Mouse (Mus musculus) megakaryocyte, adult 5-6 weeks (primary cell): Measurements from ENCODE around the gene Meis1. TPM values are rescaled to one million over a fixed set of nuclear protein-coding genes. Genes with fewer than 3 reads are reported as not detected.
A peak's percentile ranks its signal among the peaks of the same experiment; 100 is the strongest.

Experiments used
- ATAC-seq: 2 replicates; pipeline ENCODE4 v1.8.0; 2016; ENCODE audit warnings: mild to moderate bottlenecking, inconsistent platforms; ENCODE audit not compliant: poor library complexity, severe bottlenecking
- total RNA-seq, 2 experiments: library from RNA; stranded (forward) in 1 of 2; stranded (reverse) in 1 of 2; fragments of 153-499, 151-499 nt in 1 of 2; fragments of 221-1000, 200-1000 nt in 1 of 2; gene quantifications; 2 replicates each; pipeline versions ENCODE4 v1.2.3 to v1.2.4; 2015 to 2017

Meis1 gene
- total RNA-seq (2015) (3.3 and 4.2 TPM in 2 replicates), total RNA-seq (2017) (5.9 and 6.0 TPM in 2 replicates)

DNA sequence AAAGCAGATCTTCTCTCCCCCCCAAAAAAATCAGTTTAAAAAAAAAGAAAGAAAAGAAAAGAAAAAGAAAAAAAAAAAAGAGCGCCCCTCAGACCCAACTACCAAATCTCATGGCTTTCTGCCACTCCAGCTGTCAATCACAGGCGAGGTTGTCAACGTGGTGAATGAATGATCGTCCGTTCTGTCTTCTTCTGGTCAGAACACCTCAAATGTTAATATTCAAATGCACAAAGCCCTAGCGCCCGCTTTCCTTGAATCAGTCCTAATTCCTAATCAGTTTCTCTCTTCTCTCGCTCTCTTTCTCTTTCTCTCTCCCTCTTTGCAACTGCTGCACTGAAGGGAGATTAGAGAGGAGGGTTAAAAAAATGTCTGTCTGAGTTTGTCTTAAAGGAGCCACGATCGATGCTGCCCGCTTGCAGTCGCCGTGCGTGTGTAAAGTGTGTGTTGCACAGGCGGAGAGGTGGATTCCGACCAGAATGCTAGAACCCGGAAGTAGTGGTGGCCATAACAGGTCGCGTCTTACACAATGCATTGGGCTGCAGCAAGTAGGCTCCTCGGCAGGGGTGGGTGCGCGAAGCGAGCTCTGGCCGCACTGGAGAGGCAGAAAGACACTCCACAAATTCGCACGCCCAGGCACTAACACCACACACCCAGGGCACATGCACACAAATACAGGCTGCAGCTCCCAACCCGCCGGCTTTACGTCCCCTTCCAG is at the start of gene Meis1:
TSS of gene Meis1 (minus strand) at position 497 of the 715 bp plus-strand sequence.
- ATAC-seq, result peak; percentile 78

DNA sequence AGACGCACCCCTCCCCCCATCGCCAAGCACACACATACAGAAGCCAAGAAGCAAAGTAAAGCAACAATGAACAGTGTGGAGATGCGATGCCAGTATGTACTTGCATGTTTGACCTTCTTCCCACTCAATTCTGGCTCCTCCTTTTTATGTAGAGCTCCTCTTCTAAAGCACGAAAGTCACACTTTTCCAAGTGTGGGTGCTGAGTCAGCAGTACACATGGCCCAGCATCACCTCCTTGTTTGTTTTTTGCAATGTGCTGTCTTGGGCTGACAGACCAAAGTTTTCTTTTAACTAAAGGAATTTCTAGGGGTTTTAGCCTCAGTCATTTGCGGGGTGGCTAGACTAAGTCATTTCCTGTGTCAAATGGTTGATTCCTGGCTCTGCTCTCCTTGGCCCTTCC is 48.5 kb upstream of the Meis1 start:
- no peak for ATAC-seq

DNA sequence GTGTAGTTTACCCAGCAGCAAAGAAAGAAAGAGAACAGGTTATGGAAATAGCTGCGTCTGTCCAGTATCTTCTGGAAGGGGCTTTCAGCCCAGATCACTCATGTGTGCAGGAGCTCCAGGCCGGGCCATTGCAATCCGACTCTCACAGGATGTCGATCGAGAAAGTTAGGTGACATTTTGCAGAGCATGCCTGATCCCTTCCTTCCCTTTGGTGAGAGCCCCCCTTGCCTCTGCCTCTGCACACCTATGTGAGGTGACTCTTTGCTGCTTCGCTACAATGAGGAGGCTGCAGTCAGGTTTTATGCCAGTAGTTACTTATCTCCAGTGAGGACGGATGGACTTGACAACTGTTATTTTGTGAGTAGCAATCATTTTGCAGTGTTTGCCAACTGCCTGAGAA is 30.5 kb upstream of the Meis1 start:
- no peak for ATAC-seq

DNA sequence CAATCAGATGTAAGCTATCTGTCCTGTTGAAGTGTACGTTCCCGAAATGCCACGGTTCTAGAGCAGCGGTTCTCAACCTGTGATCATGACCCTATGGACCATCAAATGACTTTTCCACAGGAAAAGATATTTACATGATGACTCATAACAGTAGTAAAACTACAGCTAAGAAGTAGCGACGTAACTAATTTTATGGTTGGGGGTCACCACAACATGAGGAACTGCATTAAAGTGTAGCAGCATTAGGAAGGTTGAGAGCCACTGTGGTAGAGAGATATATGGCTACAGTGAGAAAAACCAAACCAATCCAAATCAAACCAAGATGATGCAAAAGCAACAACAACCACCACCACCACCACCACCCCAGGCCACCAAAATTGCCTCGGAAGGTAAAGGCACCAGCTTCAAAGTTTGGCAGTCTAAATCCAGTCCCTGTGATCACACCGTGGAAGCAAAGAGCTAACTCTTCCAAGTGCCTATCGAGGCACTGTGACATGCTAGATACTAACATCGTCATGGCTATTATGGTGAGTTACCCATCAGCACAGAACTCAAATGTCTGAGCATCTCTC is 17.9 kb upstream of the Meis1 start:
- no peak for ATAC-seq

DNA sequence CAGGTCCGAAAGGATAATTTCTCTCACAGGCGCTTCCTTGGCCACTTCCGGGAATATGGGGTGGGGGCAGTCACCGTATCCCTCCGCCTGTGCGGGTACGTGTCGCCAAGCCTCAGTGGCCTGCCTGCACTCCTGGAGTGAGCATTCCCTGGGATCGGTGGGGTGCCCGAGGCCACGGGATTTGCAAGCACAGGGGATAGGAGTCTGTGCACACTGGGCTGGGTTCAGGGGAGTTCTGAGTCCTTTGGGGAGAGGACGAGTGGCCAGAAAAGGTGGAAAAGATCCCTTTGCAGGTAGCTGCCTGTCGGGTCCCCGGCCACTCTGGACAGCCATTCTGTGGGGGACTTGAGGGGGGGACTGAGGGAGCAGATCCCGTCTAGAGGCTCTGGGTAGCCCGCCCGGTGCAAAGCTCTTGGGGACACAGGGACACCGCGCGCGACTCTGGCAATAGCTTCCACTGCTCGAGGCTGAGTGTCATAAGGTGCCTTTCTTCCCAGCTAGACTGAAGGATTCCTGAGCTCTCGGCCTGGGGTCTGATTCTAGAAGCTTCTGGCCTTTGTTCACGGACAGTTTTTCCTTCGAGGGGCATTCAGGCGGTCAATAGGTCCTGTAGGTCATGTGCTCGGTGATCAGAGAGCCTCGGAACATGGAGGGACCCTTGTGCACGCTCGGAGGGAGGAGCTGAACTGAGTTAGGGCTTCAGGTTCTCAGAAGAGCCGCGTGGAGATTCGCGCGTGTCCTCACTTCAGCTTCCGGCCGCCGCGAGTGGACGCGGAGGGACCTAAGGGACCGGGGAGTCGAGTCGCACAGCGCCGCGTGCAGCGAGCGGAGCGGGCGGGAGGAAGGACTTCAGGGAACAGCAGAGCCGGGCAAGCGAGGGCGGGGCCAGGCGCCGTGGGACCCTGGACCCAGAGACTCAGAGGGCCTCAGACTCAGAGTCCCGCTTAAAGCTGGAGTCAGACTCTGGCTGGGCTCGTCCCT is 8.1 kb upstream of the Meis1 start:
- peak; percentile 81 for ATAC-seq

DNA sequence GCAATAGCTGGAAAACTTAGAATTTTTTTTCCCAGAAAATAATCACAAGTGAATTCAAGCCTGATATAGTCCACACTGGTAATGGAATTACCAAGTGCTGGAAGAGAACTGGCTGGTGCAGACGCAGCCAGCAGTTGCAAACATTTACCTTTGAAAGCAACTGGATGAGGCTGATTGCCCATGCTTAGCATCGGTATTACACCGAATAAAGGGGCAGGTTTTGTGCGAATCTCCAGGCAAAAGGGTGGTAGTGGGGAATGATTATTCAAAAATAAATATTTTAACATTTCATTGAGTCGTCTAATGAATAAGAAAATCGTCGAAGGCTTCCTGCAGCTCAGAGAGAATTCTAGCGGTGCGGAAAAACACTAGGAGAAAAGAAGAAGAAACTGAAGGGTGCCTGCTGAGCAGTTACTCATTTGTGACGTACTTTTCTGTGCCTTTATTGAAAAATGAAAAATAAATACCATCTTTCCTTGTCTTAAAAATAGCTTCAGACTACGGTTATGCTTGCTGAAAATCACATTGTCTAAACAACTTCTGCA is 7.3 kb upstream of the Meis1 start:
- ATAC-seq, result no peak

DNA sequence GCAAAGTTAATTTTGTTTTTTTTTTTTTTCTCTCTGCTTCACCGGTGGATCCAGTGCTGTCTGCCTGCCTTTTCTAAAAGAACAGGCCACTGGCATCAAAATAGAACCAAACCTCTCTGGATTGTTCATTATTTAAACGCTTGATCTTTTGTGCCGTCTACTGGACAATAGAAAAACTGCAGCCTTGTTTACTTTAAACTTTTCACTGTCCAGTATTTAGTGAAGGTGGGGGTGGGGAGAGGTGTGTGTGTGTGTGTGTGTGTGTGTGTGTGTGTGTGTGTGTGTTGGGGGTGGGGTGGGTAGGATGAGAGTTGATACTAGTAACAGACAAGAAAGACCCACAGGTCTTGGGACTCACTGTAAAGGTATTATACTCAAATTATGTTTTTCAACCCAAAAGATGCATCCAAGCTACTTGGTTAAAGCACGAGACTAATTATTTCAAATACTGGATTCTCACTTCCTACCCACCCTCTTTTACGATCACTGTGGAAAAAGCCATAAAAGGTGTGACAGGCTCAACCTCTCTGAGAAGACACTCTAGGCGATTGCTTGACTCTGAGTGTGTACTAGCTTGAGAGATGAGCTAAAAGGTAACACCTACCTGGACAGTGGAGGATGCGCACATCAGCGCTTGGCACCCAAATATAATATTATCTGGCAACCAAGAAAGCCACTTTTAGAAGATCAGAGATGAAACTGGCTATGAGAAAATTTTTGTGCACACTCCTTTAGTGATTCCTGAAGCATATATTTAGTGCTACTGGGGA is 5.9 kb upstream of the Meis1 start:
- peak; percentile 28; the same call in 1 of the 2 replicates for ATAC-seq

DNA sequence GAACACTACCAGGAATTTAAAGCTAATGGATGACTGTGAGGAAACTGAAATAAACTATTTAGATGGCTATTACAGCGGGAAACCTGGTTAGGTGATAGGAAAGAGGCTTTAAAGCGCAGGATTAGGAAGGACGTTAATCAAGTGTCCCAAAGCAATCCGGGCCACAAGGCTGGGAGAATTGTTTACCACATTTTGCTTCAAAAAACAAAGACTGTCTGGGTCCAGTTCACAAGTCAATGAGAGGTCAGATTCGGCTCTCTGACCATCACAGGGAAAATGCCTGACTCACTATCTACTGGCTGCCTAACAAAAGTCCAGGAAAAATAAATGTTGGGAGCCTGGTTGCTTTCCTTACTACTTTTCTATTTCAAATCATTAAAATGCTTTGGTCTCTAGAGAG is 4.6 kb upstream of the Meis1 start:
- ATAC-seq, result no peak

DNA sequence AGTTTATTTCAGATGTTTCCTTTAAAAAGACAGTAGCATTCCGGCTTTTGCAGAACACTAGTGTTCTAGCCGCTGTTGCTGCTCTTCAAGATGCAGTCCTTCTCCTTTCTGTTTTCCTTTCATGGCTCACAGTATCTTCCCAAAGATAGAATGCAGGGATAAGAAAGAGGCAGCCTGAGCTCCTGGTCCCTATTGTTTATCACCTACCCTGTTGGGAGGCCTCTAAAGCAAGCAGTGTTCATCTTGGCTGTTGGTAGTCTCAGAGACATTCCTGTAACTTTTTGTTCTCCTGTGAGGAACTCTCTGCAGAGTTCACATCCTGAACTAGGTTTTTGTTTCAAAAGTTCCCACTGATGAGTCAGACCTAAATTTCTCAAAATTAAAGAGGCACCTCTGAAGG is 3.8 kb upstream of the Meis1 start:
- ATAC-seq, result no peak

DNA sequence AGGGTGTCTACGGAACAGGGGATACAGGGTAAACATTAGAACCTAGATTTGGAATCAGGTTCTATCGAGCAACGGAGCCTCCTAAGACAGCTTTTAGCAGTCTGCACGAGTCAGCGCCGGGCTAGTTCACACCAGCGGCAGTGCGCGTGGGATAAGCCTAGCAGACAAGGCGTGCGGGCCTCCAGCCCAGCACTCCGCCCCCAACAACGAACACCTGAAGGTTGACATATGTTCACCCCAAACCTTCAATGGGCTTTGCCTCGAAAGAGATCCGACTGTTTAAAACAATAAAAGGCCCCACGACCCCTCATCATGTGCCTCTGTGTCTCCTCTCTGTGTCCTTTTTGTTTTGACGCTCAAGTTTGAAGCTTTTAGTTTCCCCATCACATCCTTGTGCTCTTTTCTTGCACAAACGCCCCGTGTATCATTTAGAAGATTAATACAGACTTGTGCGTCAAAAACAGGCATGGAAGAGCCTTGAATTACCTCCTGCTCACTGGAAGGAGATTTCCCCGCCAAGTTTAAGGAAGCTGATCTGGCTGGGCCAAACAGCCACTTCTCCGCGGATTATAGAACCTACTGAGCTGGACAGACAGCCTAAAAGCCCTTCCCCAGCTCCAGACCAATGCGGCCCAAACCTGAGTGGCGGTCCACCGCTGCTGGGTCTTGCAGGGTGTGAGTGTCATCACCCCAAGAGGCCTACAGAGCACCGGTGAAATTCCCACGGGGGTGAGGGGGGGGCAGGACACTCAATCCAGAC is 2.3 kb upstream of the Meis1 start:
- no peak for ATAC-seq

DNA sequence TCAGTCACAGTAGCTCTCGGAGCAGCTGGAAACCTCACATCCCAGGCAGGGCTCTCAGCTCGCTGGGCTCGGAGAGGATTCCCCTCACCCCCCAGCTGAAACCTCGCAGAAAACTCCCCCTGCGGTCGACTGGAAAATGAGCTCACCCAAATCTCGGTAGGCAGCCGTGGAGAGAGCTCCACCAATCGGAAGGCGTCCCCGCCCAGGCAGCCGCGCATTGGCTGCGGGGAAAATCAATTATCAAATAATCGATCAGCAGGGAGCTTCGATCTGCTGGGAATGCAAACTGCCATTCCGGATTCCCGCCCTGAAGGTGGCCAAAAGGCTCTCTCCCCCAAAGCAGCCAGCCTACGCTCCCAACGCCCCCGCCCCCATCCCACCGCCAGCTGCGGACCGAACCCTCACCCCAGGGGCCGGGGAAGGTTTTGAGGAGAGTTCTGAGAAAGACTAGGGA is 1.6 kb upstream of the Meis1 start:
- ATAC-seq, result peak; percentile 61

DNA sequence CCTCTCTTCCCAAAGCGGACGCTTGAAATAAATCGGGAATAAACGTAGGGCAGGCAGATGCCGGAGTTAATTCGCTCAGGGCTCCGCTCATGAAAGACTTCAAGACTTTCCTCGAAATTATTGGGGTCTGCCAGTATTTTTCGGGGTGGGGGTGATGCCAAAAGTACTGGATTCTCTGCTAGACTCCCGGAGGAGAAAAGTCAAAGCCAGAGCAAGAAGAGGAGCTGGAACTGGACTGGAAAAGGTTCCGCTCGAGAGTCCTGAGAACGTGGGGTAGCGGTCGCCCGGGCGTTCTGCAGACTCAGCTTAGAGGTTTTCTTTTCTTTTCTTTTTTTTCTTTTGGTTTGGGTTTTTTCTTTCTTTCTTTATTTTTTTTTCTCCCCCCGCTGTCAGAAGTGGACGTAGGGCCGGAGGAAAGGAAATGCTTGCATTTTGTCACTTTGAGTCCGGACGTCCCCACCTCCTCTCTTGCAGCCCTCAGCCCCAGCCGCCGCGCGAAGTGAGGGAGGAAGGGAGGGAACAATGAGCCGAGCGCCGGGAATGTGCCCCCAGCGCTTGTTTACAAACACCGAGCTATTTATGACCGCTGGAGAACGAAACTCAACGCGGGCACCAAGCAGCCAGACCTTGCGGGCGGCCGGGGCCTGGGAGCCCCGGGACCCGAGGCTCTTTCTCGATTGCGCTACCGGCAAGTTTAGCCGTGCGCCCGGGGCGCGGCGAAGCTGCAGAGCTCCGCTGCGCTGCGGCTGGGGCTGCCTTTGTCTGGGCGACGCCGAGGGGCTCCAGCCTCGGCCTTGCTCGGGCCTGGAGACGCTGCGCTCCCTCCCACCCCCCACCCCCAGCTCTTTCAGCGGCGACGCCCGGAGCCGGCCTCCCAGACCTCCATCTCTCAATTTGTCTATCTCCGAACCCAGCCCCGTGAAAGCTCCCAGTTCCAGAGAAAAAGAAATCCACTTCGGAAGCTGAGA is 703 bp upstream of the Meis1 start:
- ATAC-seq, result no peak

DNA sequence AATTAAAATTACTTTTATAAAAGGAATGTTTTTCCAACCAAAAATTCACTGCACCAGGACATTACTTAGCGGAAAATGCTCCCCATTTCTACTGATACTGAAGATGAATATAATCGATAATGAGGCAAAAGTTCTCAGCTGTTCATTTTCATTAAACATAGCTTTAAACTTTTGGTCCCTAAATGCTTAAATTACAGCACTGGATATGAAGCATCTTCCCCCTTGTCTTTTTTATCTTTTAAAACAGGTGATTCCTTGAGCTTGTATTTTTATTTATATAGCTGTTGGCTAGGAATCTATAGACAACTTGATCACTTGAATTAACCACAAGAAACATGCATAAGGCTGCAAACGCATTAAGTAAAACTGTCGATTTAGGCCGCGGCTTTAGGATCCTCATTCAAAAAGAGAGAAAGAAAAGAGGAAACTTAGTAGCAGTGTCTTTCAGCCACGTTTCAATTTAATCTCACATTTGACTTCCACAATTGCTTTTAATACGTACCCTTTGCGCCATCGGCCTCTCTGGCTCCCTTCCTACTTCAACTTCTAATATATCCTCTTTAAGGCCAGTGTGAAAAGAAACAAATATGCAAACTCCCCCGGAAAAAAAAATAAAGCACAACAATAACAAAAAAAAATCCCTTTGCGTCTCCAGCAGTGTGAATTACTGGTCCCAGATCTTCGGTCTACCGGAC is 919 bp downstream of the Meis1 start:
- no peak for ATAC-seq

DNA sequence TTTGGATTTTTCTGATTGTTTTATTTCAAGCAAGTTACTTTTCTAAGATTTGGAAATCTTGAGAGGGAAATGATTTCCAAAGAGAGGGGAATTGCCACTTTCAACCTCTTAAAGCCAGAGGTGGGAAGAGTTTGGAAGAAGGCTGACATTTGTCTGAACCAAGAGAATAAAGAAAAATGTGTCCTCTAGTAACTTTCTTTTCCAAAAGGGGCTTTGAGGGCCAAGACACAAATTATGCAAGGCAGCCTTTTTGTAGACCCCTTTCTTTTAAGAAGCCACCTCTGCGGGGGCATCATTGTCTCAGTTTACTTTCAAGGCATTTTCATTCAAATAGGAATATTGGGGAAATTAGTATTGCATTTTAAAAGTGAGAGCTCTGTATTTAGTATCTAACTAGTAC is 1.5 kb downstream of the Meis1 start:
- no peak for ATAC-seq

DNA sequence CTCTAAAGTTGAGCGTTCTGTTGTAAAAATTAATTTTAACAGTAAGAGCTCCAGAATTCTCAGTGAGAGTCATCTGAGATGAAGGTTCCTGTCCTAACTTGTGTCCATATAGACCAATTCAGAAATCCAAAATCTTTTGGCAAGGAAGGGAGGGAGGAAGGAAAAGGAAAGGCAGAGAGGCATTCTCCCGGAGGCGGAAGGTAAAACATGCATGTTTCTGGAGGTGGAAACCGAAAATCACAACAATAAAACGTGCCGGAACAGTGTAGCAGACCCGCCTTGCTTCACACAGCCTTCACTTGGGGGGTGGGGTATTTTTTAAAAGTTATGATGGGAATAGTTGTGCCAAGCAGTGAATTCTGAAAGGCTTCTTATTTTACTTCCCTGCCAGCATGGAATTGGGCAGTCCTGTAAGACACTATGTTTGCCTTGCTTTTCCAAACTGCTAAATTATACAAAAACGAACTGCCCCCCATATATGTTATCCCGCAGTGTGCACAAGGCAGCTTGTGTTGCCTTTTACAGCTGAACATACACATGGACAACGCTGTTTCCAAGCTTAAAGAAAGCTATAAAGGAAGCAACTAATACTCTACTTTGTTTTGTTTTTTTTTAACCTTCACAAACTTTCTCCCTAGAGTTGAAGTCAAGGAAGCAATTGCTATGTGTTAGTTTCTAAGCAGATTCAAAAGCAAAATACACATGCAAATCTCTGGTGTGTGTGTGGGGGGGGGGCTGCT is 2.1 kb downstream of the Meis1 start:
- no peak for ATAC-seq

DNA sequence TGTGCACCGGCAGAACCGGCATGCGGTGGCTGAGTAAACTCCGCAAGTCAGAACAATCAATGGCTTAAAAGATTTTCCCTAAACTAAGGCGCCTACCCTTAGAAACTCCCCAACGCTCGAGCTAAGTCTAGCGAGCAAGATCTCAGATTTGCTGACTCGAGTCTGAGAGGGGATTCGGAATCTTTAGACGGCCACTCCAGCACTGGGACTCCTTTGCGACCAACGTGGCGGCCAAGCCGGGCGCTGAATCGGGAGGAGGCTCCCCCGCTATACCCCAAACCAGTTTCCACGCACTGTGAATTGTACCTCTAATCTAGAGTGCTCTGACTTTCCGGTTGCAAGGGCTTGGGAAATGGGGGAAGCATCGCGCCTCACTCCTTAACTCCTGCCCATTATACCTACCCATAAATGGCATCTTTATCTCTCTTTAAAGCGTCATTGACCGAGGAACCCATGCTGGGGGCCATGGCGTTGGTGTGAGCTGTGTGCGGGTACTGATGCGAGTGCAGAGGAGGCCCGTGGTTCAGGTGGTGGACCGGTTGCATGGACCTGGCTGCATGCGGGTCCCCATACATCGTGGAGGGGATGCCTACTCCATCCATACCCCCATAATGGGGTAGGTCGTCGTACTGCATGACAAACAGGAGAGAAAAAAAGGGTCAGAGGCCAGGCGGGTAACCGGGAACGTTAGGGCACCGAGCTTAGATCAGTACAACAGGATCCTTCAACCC is 2.9 kb downstream of the Meis1 start:
- ATAC-seq, result no peak

DNA sequence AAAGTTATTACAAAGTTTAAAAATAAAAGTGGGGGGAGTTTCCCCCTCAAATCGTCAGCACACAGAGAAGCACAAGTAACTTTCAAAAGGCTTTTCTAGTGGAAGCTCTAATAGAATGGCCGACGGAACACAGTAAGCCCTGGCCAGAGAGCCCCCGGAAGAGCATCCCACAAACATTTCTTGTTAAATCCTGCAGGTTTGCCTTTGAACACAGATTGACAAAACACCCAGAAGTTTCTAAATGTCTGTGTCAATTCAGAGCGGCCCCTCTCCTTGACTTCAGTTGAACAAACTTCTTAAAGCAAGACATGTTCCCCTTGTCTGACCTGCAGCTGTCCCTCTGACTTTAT is 3.4 kb downstream of the Meis1 start:
- no peak for ATAC-seq
